Mouse (Mus musculus): ENCODE measurements around the gene Cyren. TPM values are rescaled to one million over a fixed set of nuclear protein-coding genes. Genes with fewer than 3 reads are reported as not detected.

Gene Cyren
- total RNA-seq, 1 experiment, result 4.3 TPM

- Histone ChIP-seq H3K36me3 (ENCODE audit: control insufficient read depth, insufficient read depth, low read length, poor library complexity, severe bottlenecking) (peaks cover 17% of the 10 kb centered on the region), H3K4me3 (ENCODE audit: insufficient read depth in 1 of 2, low read depth in 1 of 2, low read length in 2 of 2, poor library complexity in 1 of 2, severe bottlenecking in 1 of 2) (no peak overlapping the region), H3K27ac (ENCODE audit: insufficient read depth, low read depth, low read length, poor library complexity, severe bottlenecking) (no peak overlapping the region), H3K9me3 (ENCODE audit: control insufficient read depth, insufficient read depth, low read depth, low read length) (no peaks in the 10 kb centered on the region), H3K9ac (ENCODE audit: insufficient read depth, low read depth, low read length, poor library complexity, severe bottlenecking) (no peak overlapping the region), H3K4me1 (ENCODE audit: control insufficient read depth in 2 of 2, insufficient read depth in 2 of 2, low read length in 2 of 2, poor library complexity in 1 of 2) (no peaks in the 10 kb centered on the region)
- in situ Hi-C loops (cut with MboI; ENCODE audit: low sequenced_read_pairs in 2 of 2, unreplicated experiment in 2 of 2), result no loop called here
- no peak for DNase-seq (ENCODE audit: low read depth, low spot score)
- TF ChIP-seq ZNF384 (IDR thresholded peaks at IDR 0.05; ENCODE audit: low read depth, low read length) (no peak), HCFC1 (IDR thresholded peaks at IDR 0.05; ENCODE audit: borderline replicate concordance, insufficient read depth, low read length) (no peak), ZC3H11A (IDR thresholded peaks at IDR 0.05; ENCODE audit: borderline replicate concordance, low read depth, low read length) (no peak), CHD2 (IDR thresholded peaks at IDR 0.05; ENCODE audit: low read depth, low read length) (no peak), MAFK (IDR thresholded peaks at IDR 0.05; ENCODE audit: insufficient read depth, low read depth, low read length) (no peak)
Observed at GRCm38 (mm10) chr6:34907121-34907614, 29.3 kb upstream of the Cyren start.

GRCm38 (mm10) chr6:34906661-34907060 lies 28.8 kb upstream of the Cyren start:
- in situ Hi-C loops (cut with MboI; ENCODE audit: low sequenced_read_pairs in 2 of 2, unreplicated experiment in 2 of 2), result no loop called here
- Histone ChIP-seq H3K9me3 (ENCODE audit: control insufficient read depth, insufficient read depth, low read depth, low read length) (no peaks in the 10 kb centered on the region), H3K9ac (ENCODE audit: insufficient read depth, low read depth, low read length, poor library complexity, severe bottlenecking) (no peak overlapping the region), H3K36me3 (ENCODE audit: control insufficient read depth, insufficient read depth, low read length, poor library complexity, severe bottlenecking) (peaks cover 21% of the 10 kb centered on the region), H3K4me1 (ENCODE audit: control insufficient read depth in 2 of 2, insufficient read depth in 2 of 2, low read length in 2 of 2, poor library complexity in 1 of 2) (no peaks in the 10 kb centered on the region), H3K4me3 (ENCODE audit: insufficient read depth in 1 of 2, low read depth in 1 of 2, low read length in 2 of 2, poor library complexity in 1 of 2, severe bottlenecking in 1 of 2) (no peak overlapping the region), H3K27ac (ENCODE audit: insufficient read depth, low read depth, low read length, poor library complexity, severe bottlenecking) (no peak overlapping the region)
- no peak for DNase-seq (ENCODE audit: low read depth, low spot score)
- TF ChIP-seq ZNF384 (IDR thresholded peaks at IDR 0.05; ENCODE audit: low read depth, low read length), result no peak
- no peak for TF ChIP-seq HCFC1 (IDR thresholded peaks at IDR 0.05; ENCODE audit: borderline replicate concordance, insufficient read depth, low read length)
- no peak for TF ChIP-seq ZC3H11A (IDR thresholded peaks at IDR 0.05; ENCODE audit: borderline replicate concordance, low read depth, low read length)
- no peak for TF ChIP-seq MAFK (IDR thresholded peaks at IDR 0.05; ENCODE audit: insufficient read depth, low read depth, low read length)
- no peak for TF ChIP-seq CHD2 (IDR thresholded peaks at IDR 0.05; ENCODE audit: low read depth, low read length)

GRCm38 (mm10) chr6:34906125-34906524 lies 28.3 kb upstream of the Cyren start:
- peaks cover 22% of the 10 kb centered on the region for H3K36me3 ChIP-seq (ENCODE audit: control insufficient read depth, insufficient read depth, low read length, poor library complexity, severe bottlenecking)
- H3K4me1 ChIP-seq (ENCODE audit: control insufficient read depth in 2 of 2, insufficient read depth in 2 of 2, low read length in 2 of 2, poor library complexity in 1 of 2), result no peaks in the 10 kb centered on the region
- in situ Hi-C loops (cut with MboI; ENCODE audit: low sequenced_read_pairs in 2 of 2, unreplicated experiment in 2 of 2), result no loop called here
- no peak overlapping the region for H3K9ac ChIP-seq (ENCODE audit: insufficient read depth, low read depth, low read length, poor library complexity, severe bottlenecking)
- no peak overlapping the region for H3K27ac ChIP-seq (ENCODE audit: insufficient read depth, low read depth, low read length, poor library complexity, severe bottlenecking)
- DNase-seq (ENCODE audit: low read depth, low spot score), result no peak
- H3K4me3 ChIP-seq (ENCODE audit: insufficient read depth in 1 of 2, low read depth in 1 of 2, low read length in 2 of 2, poor library complexity in 1 of 2, severe bottlenecking in 1 of 2), result no peak overlapping the region
- H3K9me3 ChIP-seq (ENCODE audit: control insufficient read depth, insufficient read depth, low read depth, low read length), result no peaks in the 10 kb centered on the region
- TF ChIP-seq ZC3H11A (IDR thresholded peaks at IDR 0.05; ENCODE audit: borderline replicate concordance, low read depth, low read length) (no peak), MAFK (IDR thresholded peaks at IDR 0.05; ENCODE audit: insufficient read depth, low read depth, low read length) (no peak), HCFC1 (IDR thresholded peaks at IDR 0.05; ENCODE audit: borderline replicate concordance, insufficient read depth, low read length) (no peak), CHD2 (IDR thresholded peaks at IDR 0.05; ENCODE audit: low read depth, low read length) (no peak), ZNF384 (IDR thresholded peaks at IDR 0.05; ENCODE audit: low read depth, low read length) (no peak)

- in situ Hi-C loops (cut with MboI; ENCODE audit: low sequenced_read_pairs in 2 of 2, unreplicated experiment in 2 of 2), result no loop called here
- no peaks in the 10 kb centered on the region for H3K4me1 ChIP-seq (ENCODE audit: control insufficient read depth in 2 of 2, insufficient read depth in 2 of 2, low read length in 2 of 2, poor library complexity in 1 of 2)
- no peak overlapping the region for H3K9ac ChIP-seq (ENCODE audit: insufficient read depth, low read depth, low read length, poor library complexity, severe bottlenecking)
- no peak overlapping the region for H3K27ac ChIP-seq (ENCODE audit: insufficient read depth, low read depth, low read length, poor library complexity, severe bottlenecking)
- no peak overlapping the region for H3K4me3 ChIP-seq (ENCODE audit: insufficient read depth in 1 of 2, low read depth in 1 of 2, low read length in 2 of 2, poor library complexity in 1 of 2, severe bottlenecking in 1 of 2)
- DNase-seq (ENCODE audit: low read depth, low spot score), result no peak
- H3K36me3 ChIP-seq (ENCODE audit: control insufficient read depth, insufficient read depth, low read length, poor library complexity, severe bottlenecking), result peaks cover 23% of the 10 kb centered on the region
- TF ChIP-seq ZC3H11A (IDR thresholded peaks at IDR 0.05; ENCODE audit: borderline replicate concordance, low read depth, low read length) (no peak), MAFK (IDR thresholded peaks at IDR 0.05; ENCODE audit: insufficient read depth, low read depth, low read length) (no peak), CHD2 (IDR thresholded peaks at IDR 0.05; ENCODE audit: low read depth, low read length) (no peak), ZNF384 (IDR thresholded peaks at IDR 0.05; ENCODE audit: low read depth, low read length) (no peak), HCFC1 (IDR thresholded peaks at IDR 0.05; ENCODE audit: borderline replicate concordance, insufficient read depth, low read length) (no peak)
- no peaks in the 10 kb centered on the region for H3K9me3 ChIP-seq (ENCODE audit: control insufficient read depth, insufficient read depth, low read depth, low read length)
Observed at GRCm38 (mm10) chr6:34904361-34904760, 26.5 kb upstream of the Cyren start.

- no peak for TF ChIP-seq ZC3H11A (IDR thresholded peaks at IDR 0.05; ENCODE audit: borderline replicate concordance, low read depth, low read length)
- TF ChIP-seq MAFK (IDR thresholded peaks at IDR 0.05; ENCODE audit: insufficient read depth, low read depth, low read length), result no peak
- TF ChIP-seq CHD2 (IDR thresholded peaks at IDR 0.05; ENCODE audit: low read depth, low read length), result no peak
- no peak for DNase-seq (ENCODE audit: low read depth, low spot score)
- peaks cover 26% of the 10 kb centered on the region for H3K36me3 ChIP-seq (ENCODE audit: control insufficient read depth, insufficient read depth, low read length, poor library complexity, severe bottlenecking)
Observed at GRCm38 (mm10) chr6:34903851-34904250, 26.0 kb upstream of the Cyren start.

More at GRCm38 (mm10) chr6:34903851-34904250, 26.0 kb upstream of the Cyren start:
- Histone ChIP-seq H3K4me3 (ENCODE audit: insufficient read depth in 1 of 2, low read depth in 1 of 2, low read length in 2 of 2, poor library complexity in 1 of 2, severe bottlenecking in 1 of 2) (no peak overlapping the region), H3K9ac (ENCODE audit: insufficient read depth, low read depth, low read length, poor library complexity, severe bottlenecking) (no peak overlapping the region), H3K9me3 (ENCODE audit: control insufficient read depth, insufficient read depth, low read depth, low read length) (no peaks in the 10 kb centered on the region), H3K27ac (ENCODE audit: insufficient read depth, low read depth, low read length, poor library complexity, severe bottlenecking) (no peak overlapping the region), H3K4me1 (ENCODE audit: control insufficient read depth in 2 of 2, insufficient read depth in 2 of 2, low read length in 2 of 2, poor library complexity in 1 of 2) (no peaks in the 10 kb centered on the region)
- in situ Hi-C loops (cut with MboI; ENCODE audit: low sequenced_read_pairs in 2 of 2, unreplicated experiment in 2 of 2), result no loop called here

Measured in ES-E14 (cell line).